ENCODE assay signal across 8 mouse cellular contexts in the genomic region with DNA sequence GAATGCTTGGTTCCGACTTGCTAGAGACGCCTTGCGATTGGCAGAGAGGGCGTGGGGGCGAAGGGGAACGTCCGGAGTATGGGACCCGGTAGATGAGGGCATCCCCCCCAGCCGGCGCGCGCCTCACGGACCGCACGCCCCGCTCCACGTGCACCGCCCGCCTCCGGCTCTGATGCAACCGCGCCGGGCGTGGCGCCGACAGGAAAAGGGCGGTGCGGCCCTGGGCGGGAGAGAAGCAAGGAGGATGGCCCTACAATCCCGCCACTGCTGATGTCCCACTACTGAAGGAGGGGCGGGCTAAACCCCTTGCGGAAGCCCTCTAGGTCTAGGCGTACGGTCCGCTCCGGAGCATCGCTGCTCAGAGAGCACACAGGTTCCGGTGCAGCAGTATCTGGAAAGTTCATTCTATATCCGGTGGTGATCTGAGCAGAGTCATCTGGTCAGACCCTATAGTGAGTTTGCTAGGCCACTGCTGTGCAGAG. TPM values are rescaled to one million over a fixed set of nuclear protein-coding genes. Genes with fewer than 3 reads are reported as not detected.
A peak's percentile ranks its signal among the peaks of the same experiment; 100 is the strongest.
DNase-seq lines count a peak whose midpoint lies in the region; ATAC-seq lines count a peak whose summit lies in the region.

No protein-coding gene starts in this region.

- no peaks in the 10 kb centered on the region for H3K9me3 ChIP-seq in hindbrain, embryonic 12.5 days (replicated peaks)

- no peaks in the 10 kb centered on the region for H3K36me3 ChIP-seq in hindbrain, embryonic 12.5 days

- H3K27me3 ChIP-seq in hindbrain, embryonic 12.5 days = no peaks in the 10 kb centered on the region

- peak; percentile 96 for DNase-seq in NIH3T3 (ENCODE audit: low read depth)
- DNase-seq in cerebellum, postnatal 10 days = peak; percentile 92 to 95
- peak; percentile 77 to 85 for DNase-seq in frontal cortex, postnatal 10 days (ENCODE audit: low spot score in 2 of 2)
- DNase-seq in layer of hippocampus, postnatal 25 days (ENCODE audit: extremely low spot score in 1 of 2, low spot score in 1 of 2) = peak; percentile 76 to 81
- DNase-seq in lung, postnatal 25 days (ENCODE audit: low spot score) = peak; percentile 92
- peak; percentile 48 for DNase-seq in retina, adult 2 months (ENCODE audit: low read depth, low spot score)
- DNase-seq in thymus, postnatal 25 days = peak; percentile 85

- peak; percentile 92 for ATAC-seq in hindbrain, embryonic 12.5 days (ENCODE audit: low FRiP score)

- WGBS in hindbrain, embryonic 12.5 days = under 1% methylated on average over 24 of the region's 39 CpGs

- H3K4me1 ChIP-seq in hindbrain, embryonic 12.5 days = peaks cover 5% of the 10 kb centered on the region; the same call in 1 of the 2 replicates

- H3K9ac ChIP-seq in hindbrain, embryonic 12.5 days = peak overlapping the region; percentile 63

- peak overlapping the region; percentile 66 for H3K4me3 ChIP-seq in hindbrain, embryonic 12.5 days

- H3K27ac ChIP-seq in hindbrain, embryonic 12.5 days = peak overlapping the region; percentile 79

- peak overlapping the region; percentile 85 for H3K4me2 ChIP-seq in hindbrain, embryonic 12.5 days (replicated peaks)

RNA-seq across cellular contexts. Expression of gene Mthfd1l, which starts 0.7 kb away (rescaled TPM):
- 8.3 and 9.1 TPM in 2 replicates for polyA plus RNA-seq in hindbrain, embryonic 12.5 days (2016; fragmentation: Nextera tagmentation; extraction: Ambion mirVana)
- total RNA-seq in layer of hippocampus, postnatal 25 days (2021) = 1 to 10 TPM; 8.4 to 9.2 TPM

Comparison
In these comparisons a context has a peak if more than half of its experiments do, and no peak if none do; other contexts are left out.
1. Peak in every context shown above with its lines: DNase-seq, ATAC-seq, H3K4me3 ChIP-seq and H3K27ac ChIP-seq.